In the genomic region with DNA sequence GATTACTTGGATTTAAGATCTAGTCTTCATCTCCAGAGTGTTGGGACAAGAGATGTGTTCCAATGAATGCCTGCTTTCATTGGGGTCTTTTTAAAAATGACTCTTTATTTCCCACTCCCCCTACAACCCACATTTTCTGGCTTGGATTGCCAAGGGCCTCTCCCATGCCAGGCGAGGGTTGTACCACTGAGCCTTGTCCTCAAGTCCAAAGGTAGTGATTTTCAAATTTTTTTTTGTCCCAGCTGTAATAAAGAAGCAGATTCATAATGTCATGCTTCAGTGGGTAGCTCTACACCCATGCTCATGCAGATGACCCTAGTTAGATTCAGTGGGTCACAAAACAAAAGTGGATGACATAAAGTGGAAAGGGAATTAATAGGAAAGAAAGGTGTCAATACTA, we compare ENCODE assay signal across 16 mouse cellular contexts. TPM values are rescaled to one million over a fixed set of nuclear protein-coding genes. Genes with fewer than 3 reads are reported as not detected.
"Had no signal": no experiment of that assay in that cellular context is flagged by ENCODE, and none has a peak within 500 bp of the region (broad histone marks: within the 10 kb centered on the region; RNA-seq: fewer than 3 reads in every experiment).

No protein-coding gene starts in this region.

- DNase-seq: retina, postnatal 1 day; right cerebral cortex, adult 18-20 months; right cerebral cortex, postnatal 14 days; right cerebral cortex, postnatal 25 days; right cerebral cortex, postnatal 4 days; spleen, adult 18-20 months; thymus, adult 18-20 months; thymus, adult 2 months; thymus, postnatal 14 days; thymus, postnatal 25 days; thymus, postnatal 36 days; thymus, postnatal 4 days had no signal

- H3K27ac ChIP-seq: neural tube, embryonic 15.5 days; stomach, embryonic 15.5 days; stomach, postnatal 0 days had no signal

- H3K4me1 ChIP-seq: neural tube, embryonic 15.5 days; stomach, embryonic 15.5 days had no signal

- H3K4me2 ChIP-seq: neural tube, embryonic 15.5 days; stomach, embryonic 15.5 days had no signal

- H3K9ac ChIP-seq: neural tube, embryonic 15.5 days; stomach, embryonic 15.5 days had no signal

- H3K36me3 ChIP-seq: stomach, embryonic 15.5 days had no signal

- H3K4me3 ChIP-seq: neural tube, embryonic 15.5 days; stomach, embryonic 15.5 days had no signal

- H3K9me3 ChIP-seq: neural tube, embryonic 15.5 days; stomach, embryonic 15.5 days had no signal

- H3K27me3 ChIP-seq: neural tube, embryonic 15.5 days; stomach, embryonic 15.5 days had no signal

RNA-seq across cellular contexts. Expression of gene Ggt7, which starts 28.9 kb away (rescaled TPM):
- total RNA-seq: neutrophil, adult 5-6 weeks had no signal
